Mouse (Mus musculus) c-Kit-positive CD71-negative TER-119-negative erythroid progenitor cells, embryonic 14.5 days (primary cell): ENCODE results near the gene Pitx3.
A peak's percentile ranks its signal among the peaks of the same experiment; 100 is the strongest.
"Not testable (repeated sequence)": the region's sequence is repeated elsewhere in the genome, so short reads cannot be mapped to it uniquely, and the experiment has no call there.

Experiments used
- DNase-seq: peaks from one replicate; pipeline ENCODE4 v3.0.0-alpha.2; 2013; ENCODE audit warnings: low read depth

Pitx3 gene

GRCm38 (mm10) chr19:46147511-46148371, at the start of gene Pitx3:
Gene Pitx3, minus strand, starts transcription at chr19:46148326.
- no peak for DNase-seq

DNA sequence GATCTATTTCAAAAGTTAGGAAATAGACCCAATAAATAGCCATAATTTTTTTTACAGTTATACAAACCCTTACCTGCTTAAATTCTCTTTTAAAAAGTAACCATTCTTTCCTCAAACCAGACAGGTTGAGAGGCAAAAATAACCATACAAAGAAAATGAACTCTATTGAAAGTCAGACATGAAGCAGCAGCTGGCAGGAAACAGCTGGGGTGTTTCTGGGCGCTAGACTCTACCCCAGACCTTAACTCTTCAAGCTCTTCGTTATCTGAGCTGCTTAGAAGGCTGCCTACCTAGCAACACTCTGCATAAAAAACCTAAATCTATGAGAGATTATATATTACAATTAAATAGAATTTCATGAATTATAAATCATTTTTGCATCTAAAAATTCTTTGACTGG, 39.1 kb upstream of the Pitx3 start:
- DNase-seq: no peak

GRCm38 (mm10) chr19:46186611-46187010, 38.5 kb upstream of the Pitx3 start:
- DNase-seq: no peak

DNA sequence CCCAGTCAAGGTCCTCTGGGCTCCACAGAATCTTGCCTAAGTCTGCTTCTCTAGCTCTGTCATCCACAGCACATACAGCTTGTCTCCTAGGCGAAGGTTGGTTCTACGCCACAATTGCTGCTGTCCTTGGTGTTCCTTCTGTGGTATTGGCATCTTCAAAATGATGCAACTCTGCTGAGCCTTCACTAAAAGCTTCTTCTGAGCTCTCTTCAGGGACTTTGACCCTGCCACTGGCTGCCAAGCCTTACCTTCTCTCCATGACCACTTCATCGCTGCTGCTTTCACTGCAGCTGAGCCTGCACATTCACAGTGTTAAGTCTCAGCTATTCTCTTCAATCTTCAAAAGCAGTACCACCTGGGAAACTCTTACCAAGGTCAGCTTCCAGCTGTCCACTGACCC, 34.1 kb upstream of the Pitx3 start:
- no peak for DNase-seq

DNA sequence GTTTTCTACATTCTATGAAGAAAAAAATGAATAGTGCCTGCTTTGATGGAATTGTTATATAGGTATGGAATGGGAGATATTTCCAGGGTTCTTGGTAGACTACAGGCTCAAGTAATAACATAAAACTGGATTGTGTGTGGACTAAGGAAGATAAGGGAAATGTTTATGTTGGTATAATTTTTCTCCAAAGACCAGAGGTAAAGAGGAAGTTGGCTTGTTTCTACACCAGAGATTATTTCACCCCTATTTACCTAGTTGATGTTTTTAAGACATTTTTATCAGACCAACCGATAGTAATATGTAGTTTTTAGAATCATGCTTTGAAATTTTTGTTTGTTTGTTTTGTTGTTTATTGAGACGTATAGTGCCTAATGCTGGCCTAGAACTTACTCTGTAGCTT, 32.1 kb upstream of the Pitx3 start:
- DNase-seq: no peak

GRCm38 (mm10) chr19:46177046-46177445, 28.9 kb upstream of the Pitx3 start:
- DNase-seq: no peak

DNA sequence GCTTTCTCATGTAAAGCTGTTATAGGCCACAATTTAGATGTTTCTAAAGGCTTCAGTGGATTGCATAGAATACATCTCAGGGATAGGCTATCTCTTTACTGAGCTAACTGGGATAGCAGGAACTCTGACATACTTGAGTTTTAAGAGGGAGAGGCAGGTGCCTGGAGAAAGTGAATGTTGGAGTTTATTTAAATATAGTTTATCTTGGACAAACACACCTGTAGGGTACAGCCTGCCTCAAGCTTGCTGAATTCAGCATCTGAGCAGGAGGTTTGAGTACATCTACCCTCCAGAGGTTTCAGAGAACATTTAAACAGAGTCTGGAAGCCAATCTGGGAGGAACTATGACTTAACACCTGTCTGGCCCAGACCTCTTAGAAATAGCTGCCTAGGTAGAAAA, 27.0 kb upstream of the Pitx3 start:
- DNase-seq: no peak

DNA sequence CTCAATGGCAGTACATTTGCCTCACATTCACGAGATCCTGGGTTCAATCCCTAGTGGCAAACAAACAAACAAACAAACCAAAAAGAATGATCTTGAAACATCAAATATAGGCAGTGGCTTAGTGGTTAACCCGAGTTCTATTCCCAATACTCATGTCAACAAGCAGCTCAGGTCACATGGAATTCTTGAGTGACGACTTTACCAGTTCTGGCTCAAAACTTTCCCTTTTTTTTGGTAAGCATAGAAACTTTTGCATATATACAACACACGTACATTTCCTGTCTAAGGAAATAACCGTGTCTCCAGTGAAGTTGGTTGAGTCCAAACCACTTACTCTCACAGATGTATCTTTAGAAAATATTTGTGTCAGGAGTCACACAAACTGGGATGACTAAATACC, 24.4 kb upstream of the Pitx3 start:
- no peak for DNase-seq

DNA sequence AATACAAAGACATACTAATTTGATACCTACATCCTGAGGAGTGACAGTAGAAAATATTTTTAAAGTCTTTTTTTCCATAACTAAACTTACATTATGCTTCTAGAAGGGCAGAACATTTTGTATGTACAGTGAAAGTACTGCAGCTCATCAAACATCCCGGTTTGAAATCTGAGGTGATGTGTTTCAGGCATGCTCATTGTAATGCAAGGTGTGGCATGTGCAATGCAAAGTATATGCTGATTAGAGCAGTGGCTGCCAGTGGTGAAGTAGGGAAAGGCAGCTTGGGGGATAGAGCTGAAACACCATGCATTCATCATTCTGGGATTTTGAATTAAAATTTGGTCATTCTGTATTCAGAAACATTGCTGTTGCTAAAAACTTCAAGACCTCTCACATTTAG, 21.8 kb upstream of the Pitx3 start:
- no peak for DNase-seq

GRCm38 (mm10) chr19:46169396-46169795, 21.3 kb upstream of the Pitx3 start:
- no peak for DNase-seq

- DNase-seq: not testable (repeated sequence)
These were observed 19.0 kb upstream of the Pitx3 start for GRCm38 (mm10) chr19:46167169-46167568.

GRCm38 (mm10) chr19:46165950-46166349, 17.8 kb upstream of the Pitx3 start:
- DNase-seq: no peak

- DNase-seq: peak; percentile 94
These were observed 4.1 kb upstream of the Pitx3 start, which contains the start of gene Gbf1 for GRCm38 (mm10) chr19:46152127-46152803. Gene Gbf1, plus strand, starts transcription at chr19:46152509.

DNA sequence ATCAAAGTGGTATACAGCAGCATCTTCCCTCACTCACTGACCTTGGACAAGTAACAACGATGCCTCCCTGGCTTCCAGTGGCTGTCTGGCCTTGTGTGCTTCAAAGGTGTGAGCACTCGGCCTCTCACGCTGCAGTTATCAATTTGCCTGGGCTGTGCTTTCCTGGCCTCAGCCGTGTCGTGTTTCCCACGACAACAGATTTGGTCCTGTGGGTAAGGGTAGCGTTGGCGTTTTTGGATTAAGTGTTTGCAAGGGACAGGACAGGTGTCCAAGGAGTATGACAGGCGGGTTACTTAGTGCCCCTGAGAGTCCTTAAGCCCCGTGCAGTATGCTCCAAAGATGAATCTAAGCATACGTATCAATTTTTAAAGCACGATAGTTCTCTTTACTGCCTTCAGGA, 965 bp upstream of the Pitx3 start:
- no peak for DNase-seq

DNA sequence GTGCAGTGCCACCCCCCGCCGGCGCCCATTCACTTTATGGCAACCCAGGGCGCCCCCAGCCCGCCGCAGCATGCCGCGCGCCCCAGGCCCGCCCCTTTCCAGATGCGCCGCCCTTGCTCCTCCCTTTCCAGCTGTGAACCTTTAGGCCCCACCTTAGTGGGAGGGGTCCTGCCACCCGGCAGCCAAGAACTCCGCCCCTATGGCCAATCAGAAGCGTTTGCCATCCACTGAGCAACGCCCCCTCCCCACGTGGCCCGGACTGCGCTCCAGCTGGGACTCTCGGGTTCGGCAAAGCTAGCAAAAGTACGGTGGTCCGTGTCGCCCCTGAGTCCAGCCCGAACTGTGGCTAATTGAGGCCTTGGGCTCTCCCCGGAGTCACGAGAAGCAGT, 240 bp upstream of the Pitx3 start:
- DNase-seq: peak; percentile 85

GRCm38 (mm10) chr19:46141091-46141490, 7.0 kb downstream of the Pitx3 start:
- no peak for DNase-seq

DNA sequence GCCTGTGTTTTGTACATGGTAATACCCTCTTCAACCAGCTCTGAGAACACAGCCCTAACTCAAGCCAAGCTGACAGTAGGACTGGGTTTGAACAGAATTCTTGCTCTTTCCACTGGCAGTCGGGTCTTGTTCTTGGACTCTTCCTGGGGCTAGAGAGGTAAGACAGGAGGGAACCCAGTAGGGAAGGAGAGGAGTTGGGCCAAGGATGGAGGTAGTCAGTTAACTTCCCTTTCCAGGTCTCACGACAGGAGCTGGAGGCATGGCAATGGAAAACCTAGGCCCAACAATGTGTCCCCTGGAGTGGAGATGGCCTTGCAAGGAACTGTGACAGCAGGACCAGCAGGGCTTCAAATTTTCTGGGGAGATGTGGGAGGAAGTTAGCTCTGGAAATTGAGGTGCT, 7.8 kb downstream of the Pitx3 start:
- no peak for DNase-seq

DNA sequence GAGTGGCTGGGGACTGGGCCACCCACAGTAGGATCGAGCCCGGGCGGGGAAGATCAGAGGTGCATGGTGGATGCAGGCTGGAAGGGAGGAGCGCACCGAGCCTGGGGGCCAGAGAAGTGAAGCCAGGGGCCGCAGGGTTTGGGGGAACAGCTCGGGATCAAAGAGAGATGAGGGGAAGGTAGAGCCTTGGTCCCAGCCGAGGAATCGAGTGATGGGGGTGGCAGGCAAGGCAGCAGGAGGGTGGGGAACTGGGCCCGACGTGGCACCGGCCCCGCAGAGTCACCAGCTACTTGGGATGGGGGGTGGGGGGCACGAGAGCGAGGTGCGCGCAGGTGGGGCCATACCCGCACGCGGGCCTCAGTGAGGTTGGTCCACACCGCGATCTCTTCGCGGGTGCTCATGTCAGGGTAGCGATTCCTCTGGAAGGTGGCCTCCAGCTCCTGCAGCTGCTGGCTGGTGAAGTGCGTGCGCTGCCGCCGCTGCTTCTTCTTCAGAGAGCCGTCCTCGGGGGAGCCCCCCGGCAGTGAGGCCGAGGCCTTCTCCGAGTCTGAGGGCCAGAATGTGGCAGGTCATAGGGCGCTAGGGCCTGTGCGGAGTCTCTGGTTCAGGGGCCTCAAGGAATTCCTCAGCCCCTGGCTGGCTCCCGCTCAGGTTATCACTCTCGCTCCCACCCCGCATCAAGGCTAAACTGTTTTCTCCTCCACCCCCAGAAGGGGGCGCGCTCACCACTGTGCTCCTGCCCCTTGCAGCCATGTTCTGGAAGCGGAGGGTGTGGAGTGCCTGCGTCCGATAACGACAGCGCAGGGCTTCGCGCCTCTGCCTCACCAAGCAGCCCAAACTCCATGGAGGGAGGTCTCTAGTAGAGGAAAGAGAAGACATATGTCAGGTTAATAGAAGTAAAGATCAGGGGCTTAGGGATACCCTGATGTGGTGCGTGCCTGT, 11.2 kb downstream of the Pitx3 start:
- peak; percentile 83 for DNase-seq

DNA sequence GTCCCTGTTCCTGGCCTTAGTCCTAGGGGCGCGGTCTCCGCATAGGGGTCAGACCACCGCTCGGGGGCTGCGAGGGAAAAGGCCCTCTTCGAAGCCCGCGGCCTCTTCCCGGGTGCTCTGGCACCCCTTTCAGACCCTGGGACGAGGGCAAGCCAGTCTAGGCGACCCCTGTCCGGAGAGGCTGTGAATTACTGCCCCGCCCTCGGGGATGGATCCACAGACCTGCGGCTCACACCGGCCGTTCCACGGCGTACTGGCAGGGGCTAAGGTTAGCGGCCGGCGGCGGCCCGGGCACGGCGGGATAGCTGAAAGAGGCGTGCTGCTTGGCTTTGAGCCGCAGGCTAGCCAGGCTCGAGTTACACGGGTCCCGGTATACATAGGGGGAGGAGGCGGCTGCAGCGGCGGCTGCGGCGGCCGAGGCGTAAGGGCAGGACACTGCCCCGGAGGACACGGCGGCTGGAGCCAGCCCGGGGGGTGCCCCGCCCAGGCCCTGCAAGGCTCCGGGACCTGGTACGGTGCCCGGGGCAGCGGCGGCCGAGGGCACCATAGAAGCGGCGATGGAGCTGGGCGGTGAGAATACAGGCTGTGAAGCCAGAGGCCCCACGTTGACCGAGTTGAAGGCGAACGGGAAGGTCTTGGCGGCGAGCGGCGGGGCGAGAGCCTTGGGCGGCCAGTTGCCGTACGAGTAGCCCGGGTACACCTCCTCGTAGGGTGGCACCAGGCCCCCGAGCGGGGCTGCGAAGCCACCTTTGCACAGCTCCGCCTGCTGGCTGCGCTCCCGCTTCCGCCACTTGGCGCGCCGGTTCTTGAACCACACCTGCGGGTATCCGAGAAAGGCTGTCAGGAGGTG, 12.1 kb downstream of the Pitx3 start:
- no peak for DNase-seq

GRCm38 (mm10) chr19:46135297-46135696, 12.8 kb downstream of the Pitx3 start:
- DNase-seq: peak; percentile 77

GRCm38 (mm10) chr19:46132577-46132976, 15.5 kb downstream of the Pitx3 start:
- no peak for DNase-seq
